Mouse (Mus musculus) spleen, adult 18-20 months (tissue): Measurements from ENCODE around the gene Sigirr.

ENCODE experiments used
- DNase-seq, 2 experiments: peaks; one replicate each; pipeline ENCODE4 v3.0.0; 2022; ENCODE audit warnings: mixed read lengths in 2 of 2

The Sigirr gene

GRCm38 (mm10) chr7:141099911-141100691 lies at the start of gene Sigirr:
Gene Sigirr, minus strand, starts transcription at chr7:141100572.
- DNase-seq = peak; percentile 53 to 69

GRCm38 (mm10) chr7:141148639-141149038 lies 48.3 kb upstream of the Sigirr start:
- no peak for DNase-seq

- DNase-seq = no peak
Observed at GRCm38 (mm10) chr7:141147044-141147443, 46.7 kb upstream of the Sigirr start.

- no peak for DNase-seq
Observed at GRCm38 (mm10) chr7:141146043-141146595, 45.7 kb upstream of the Sigirr start.

- DNase-seq = no peak
Observed at GRCm38 (mm10) chr7:141145403-141145802, 45.0 kb upstream of the Sigirr start.

GRCm38 (mm10) chr7:141144650-141145049 lies 44.3 kb upstream of the Sigirr start:
- DNase-seq = no peak

GRCm38 (mm10) chr7:141143861-141144260 lies 43.5 kb upstream of the Sigirr start:
- DNase-seq = no peak

- peak in 1 of 2 experiments; percentile 44 for DNase-seq
Observed at GRCm38 (mm10) chr7:141143112-141143511, 42.7 kb upstream of the Sigirr start.

- DNase-seq = no peak
Observed at GRCm38 (mm10) chr7:141141326-141141725, 41.0 kb upstream of the Sigirr start.

- no peak for DNase-seq
Observed at GRCm38 (mm10) chr7:141131904-141132755, 31.8 kb upstream of the Sigirr start.

- peak; percentile 77 to 87 for DNase-seq
Observed at GRCm38 (mm10) chr7:141131024-141131820, 30.9 kb upstream of the Sigirr start.

- DNase-seq = no peak
Observed at GRCm38 (mm10) chr7:141123517-141123856, 23.1 kb upstream of the Sigirr start.

GRCm38 (mm10) chr7:141122689-141123516 lies 22.5 kb upstream of the Sigirr start:
- peak; percentile 93 to 96 for DNase-seq

GRCm38 (mm10) chr7:141122245-141122644 lies 21.9 kb upstream of the Sigirr start, which contains the start of gene Ptdss2:
Gene Ptdss2, plus strand, starts transcription at chr7:141122382.
- no peak for DNase-seq

GRCm38 (mm10) chr7:141121051-141121531 lies 20.7 kb upstream of the Sigirr start:
- no peak for DNase-seq

GRCm38 (mm10) chr7:141120605-141121004 lies 20.2 kb upstream of the Sigirr start:
- DNase-seq = no peak

- no peak for DNase-seq
Observed at GRCm38 (mm10) chr7:141119487-141119886, 19.1 kb upstream of the Sigirr start.

- DNase-seq = no peak
Observed at GRCm38 (mm10) chr7:141117636-141118035, 17.3 kb upstream of the Sigirr start, which contains the start of gene Ano9. Gene Ano9, minus strand, starts transcription at chr7:141117806.

GRCm38 (mm10) chr7:141115874-141116273 lies 15.5 kb upstream of the Sigirr start:
- DNase-seq = no peak

GRCm38 (mm10) chr7:141103161-141103560 lies 2.8 kb upstream of the Sigirr start:
- DNase-seq = no peak

- DNase-seq = no peak
Observed at GRCm38 (mm10) chr7:141097177-141097576, 3.2 kb downstream of the Sigirr start.
